Mouse (Mus musculus): ENCODE results near the gene Dlgap4.
A peak's percentile ranks its signal among the peaks of the same experiment; 100 is the strongest.

Gene Dlgap4

GRCm38 (mm10) chr2:156718793-156719192 is 105.3 kb downstream of the Dlgap4 start:
- DNase-seq: peak in 1 of 2 experiments; percentile 30

GRCm38 (mm10) chr2:156719549-156720312 is 106.2 kb downstream of the Dlgap4 start:
- no peak for DNase-seq

GRCm38 (mm10) chr2:156720313-156720674 is 106.8 kb downstream of the Dlgap4 start:
- DNase-seq: no peak

GRCm38 (mm10) chr2:156720675-156721553 is 107.4 kb downstream of the Dlgap4 start:
- peak; percentile 95 to 98 for DNase-seq

GRCm38 (mm10) chr2:156721554-156722070 is 108.1 kb downstream of the Dlgap4 start:
- no peak for DNase-seq

- DNase-seq: peak; percentile 83 to 88
Measured at GRCm38 (mm10) chr2:156722071-156722575, 108.6 kb downstream of the Dlgap4 start.

GRCm38 (mm10) chr2:156722752-156723151 is 109.2 kb downstream of the Dlgap4 start:
- no peak for DNase-seq

- no peak for DNase-seq
Measured at GRCm38 (mm10) chr2:156723899-156724523, 110.5 kb downstream of the Dlgap4 start.

- DNase-seq: no peak
Measured at GRCm38 (mm10) chr2:156724871-156725270, 111.4 kb downstream of the Dlgap4 start.

GRCm38 (mm10) chr2:156726344-156726743 is 112.8 kb downstream of the Dlgap4 start:
- DNase-seq: peak; percentile 56 to 74

- peak in 1 of 2 experiments; percentile 21 for DNase-seq
Measured at GRCm38 (mm10) chr2:156726878-156727277, 113.4 kb downstream of the Dlgap4 start.

GRCm38 (mm10) chr2:156729537-156730469 is 116.3 kb downstream of the Dlgap4 start:
- peak in 1 of 2 experiments; percentile 35 for DNase-seq

- peak; percentile 38 to 50 for DNase-seq
Measured at GRCm38 (mm10) chr2:156730501-156730921, 117.0 kb downstream of the Dlgap4 start.

- DNase-seq: no peak
Measured at GRCm38 (mm10) chr2:156731592-156731991, 118.1 kb downstream of the Dlgap4 start.

- peak; percentile 70 to 83 for DNase-seq
Measured at GRCm38 (mm10) chr2:156732109-156732508, 118.6 kb downstream of the Dlgap4 start.

GRCm38 (mm10) chr2:156735761-156736335 is 122.3 kb downstream of the Dlgap4 start:
- no peak for DNase-seq

- DNase-seq: no peak
Measured at GRCm38 (mm10) chr2:156736846-156737245, 123.3 kb downstream of the Dlgap4 start.

- DNase-seq: no peak
Measured at GRCm38 (mm10) chr2:156737976-156738375, 124.5 kb downstream of the Dlgap4 start.

- DNase-seq: no peak
Measured at GRCm38 (mm10) chr2:156741265-156741664, 127.8 kb downstream of the Dlgap4 start.

GRCm38 (mm10) chr2:156741998-156742397 is 128.5 kb downstream of the Dlgap4 start:
- no peak for DNase-seq

GRCm38 (mm10) chr2:156743248-156743647 is 129.7 kb downstream of the Dlgap4 start:
- DNase-seq: no peak
